Mouse (Mus musculus) lung, embryonic 15.5 days (tissue): Measurements from ENCODE around the gene Krtap12-1. TPM values are rescaled to one million over a fixed set of nuclear protein-coding genes. Genes with fewer than 3 reads are reported as not detected.
"Not testable (repeated sequence)": the region's sequence is repeated elsewhere in the genome, so short reads cannot be mapped to it uniquely, and the experiment has no call there.

Experiments
- ATAC-seq: fragments of 200-750 bp; cut with Nextera tagmentation; 2 replicates; pipeline ENCODE4 v1.8.0; 2017; ENCODE audit warnings: moderate number of reproducible peaks, borderline replicate concordance; ENCODE audit not compliant: low FRiP score, low TSS enrichment; ENCODE audit errors: extremely low read depth
- H3K27ac ChIP-seq: fragments of 300-500 bp; sonication (generic); 2 replicates; pipeline ENCODE4 v1.5.1; 2015; ENCODE audit warnings: moderate library complexity, mild to moderate bottlenecking, inconsistent platforms
- H3K27me3 ChIP-seq: fragments of 300-500 bp; sonication (generic); 2 replicates; pipeline ENCODE4 v1.6.1; 2015; ENCODE audit warnings: inconsistent platforms
- H3K36me3 ChIP-seq: fragments of 300-500 bp; sonication (generic); 2 replicates; pipeline ENCODE4 v1.6.1; 2015; ENCODE audit warnings: inconsistent platforms
- H3K4me1 ChIP-seq: fragments of 300-500 bp; sonication (generic); 2 replicates; pipeline ENCODE4 v1.6.1; 2015; ENCODE audit warnings: inconsistent platforms
- H3K4me2 ChIP-seq: fragments of 300-500 bp; sonication (generic); 2 replicates; pipeline ENCODE4 v1.6.1; 2015; ENCODE audit warnings: inconsistent platforms, mild to moderate bottlenecking, moderate library complexity
- H3K4me3 ChIP-seq: fragments of 300-500 bp; sonication (generic); 2 replicates; pipeline ENCODE4 v1.5.1; 2015; ENCODE audit warnings: mild to moderate bottlenecking, inconsistent platforms
- H3K9ac ChIP-seq: fragments of 300-500 bp; sonication (generic); 2 replicates; pipeline ENCODE4 v1.6.1; 2015; ENCODE audit warnings: inconsistent platforms
- H3K9me3 ChIP-seq: fragments of 300-500 bp; sonication (generic); 2 replicates; pipeline ENCODE4 v1.6.1; 2016; ENCODE audit warnings: inconsistent platforms
- WGBS: fragments of 180-500 bp; shearing (Covaris S2); methylation state at CpG from one replicate; pipeline ENCODE4 v1.1.7; 2015; 5-methylcytosine and 5-hydroxymethylcytosine counted together
- polyA plus RNA-seq: library from polyadenylated mRNA; unstranded; fragments of >200 nt; fragmentation: Nextera tagmentation; extraction: Ambion mirVana; gene quantifications from 2 replicates; pipeline ENCODE4 v1.2.1, GENCODE M21; 2015

Gene Krtap12-1
- polyA plus RNA-seq = not detected in 2 replicates

- WGBS = 86% methylated on average over 1 of the region's 1 CpGs
- H3K4me2 ChIP-seq, H3K27me3 ChIP-seq, H3K4me1 ChIP-seq, ATAC-seq, H3K4me3 ChIP-seq, H3K9me3 ChIP-seq, H3K36me3 ChIP-seq, H3K27ac ChIP-seq, H3K9ac ChIP-seq: not testable (repeated sequence)
Observed at GRCm38 (mm10) chr10:77720299-77720698, at the start of gene Krtap12-1. Gene Krtap12-1, plus strand, starts transcription at chr10:77720599.

GRCm38 (mm10) chr10:77670710-77671109, 49.7 kb upstream of the Krtap12-1 start:
- H3K4me1 ChIP-seq = 0 out of 2 replicates have a peak, but pooled peaks cover 4% of the 10 kb centered on the region
- no peak overlapping the region for H3K27ac ChIP-seq
- no peak overlapping the region for H3K4me2 ChIP-seq
- peaks cover 4% of the 10 kb centered on the region for H3K27me3 ChIP-seq
- no peaks in the 10 kb centered on the region for H3K36me3 ChIP-seq
- H3K4me3 ChIP-seq = no peak overlapping the region
- no peak for ATAC-seq
- 69% methylated on average over 4 of the region's 4 CpGs for WGBS
- no peak overlapping the region for H3K9ac ChIP-seq
- no peaks in the 10 kb centered on the region for H3K9me3 ChIP-seq

- H3K27me3 ChIP-seq = peaks cover 12% of the 10 kb centered on the region
- no peaks in the 10 kb centered on the region for H3K36me3 ChIP-seq
- no peak overlapping the region for H3K9ac ChIP-seq
- ATAC-seq = no peak
- H3K4me1 ChIP-seq = 0 out of 2 replicates have a peak, but pooled peaks cover 4% of the 10 kb centered on the region
- H3K4me3 ChIP-seq = no peak overlapping the region
- no peak overlapping the region for H3K4me2 ChIP-seq
- H3K9me3 ChIP-seq = no peaks in the 10 kb centered on the region
- H3K27ac ChIP-seq = no peak overlapping the region
- 17% methylated on average over 4 of the region's 4 CpGs for WGBS
Observed at GRCm38 (mm10) chr10:77671519-77671918, 48.9 kb upstream of the Krtap12-1 start.

GRCm38 (mm10) chr10:77673765-77674164, 46.6 kb upstream of the Krtap12-1 start:
- Histone ChIP-seq H3K27ac (no peak overlapping the region), H3K4me2 (no peak overlapping the region), H3K4me3 (no peak overlapping the region), H3K9me3 (no peaks in the 10 kb centered on the region), H3K4me1 (peaks cover 7% of the 10 kb centered on the region), H3K36me3 (no peaks in the 10 kb centered on the region), H3K27me3 (peaks cover 34% of the 10 kb centered on the region), H3K9ac (no peak overlapping the region)
- ATAC-seq = no peak
- 57% methylated on average over 13 of the region's 13 CpGs for WGBS

- Histone ChIP-seq H3K4me2 (peak overlapping the region; percentile 54), H3K9me3 (no peaks in the 10 kb centered on the region), H3K27ac (no peak overlapping the region), H3K4me3 (peak overlapping the region; percentile 24), H3K9ac (no peak overlapping the region), H3K27me3 (peaks cover 39% of the 10 kb centered on the region), H3K36me3 (no peaks in the 10 kb centered on the region), H3K4me1 (peaks cover 7% of the 10 kb centered on the region)
- WGBS = under 1% methylated on average over 35 of the region's 35 CpGs
- ATAC-seq = no peak
Observed at GRCm38 (mm10) chr10:77677562-77677961, 42.8 kb upstream of the Krtap12-1 start.

- H3K9ac ChIP-seq = no peak overlapping the region
- 66% methylated on average over 7 of the region's 7 CpGs for WGBS
- no peaks in the 10 kb centered on the region for H3K36me3 ChIP-seq
- no peak overlapping the region for H3K4me2 ChIP-seq
- no peak for ATAC-seq
- H3K27ac ChIP-seq = no peak overlapping the region
- peaks cover 13% of the 10 kb centered on the region for H3K4me1 ChIP-seq
- no peaks in the 10 kb centered on the region for H3K9me3 ChIP-seq
- peaks cover 62% of the 10 kb centered on the region for H3K27me3 ChIP-seq
- no peak overlapping the region for H3K4me3 ChIP-seq
Observed at GRCm38 (mm10) chr10:77682994-77683393, 37.4 kb upstream of the Krtap12-1 start.

GRCm38 (mm10) chr10:77684181-77684580, 36.2 kb upstream of the Krtap12-1 start:
- 33% methylated on average over 8 of the region's 8 CpGs for WGBS
- peaks cover 51% of the 10 kb centered on the region for H3K27me3 ChIP-seq

GRCm38 (mm10) chr10:77685895-77686664, 34.3 kb upstream of the Krtap12-1 start, which contains the start of gene Tspear:
Gene Tspear, plus strand, starts transcription at chr10:77686569.
- Histone ChIP-seq H3K4me3 (no peak within 1 kb of the TSS), H3K4me2 (peak within 1 kb of the TSS; percentile 6; the same call in 1 of the 2 replicates), H3K36me3 (no peaks in the 10 kb centered on the region), H3K9ac (no peak within 1 kb of the TSS), H3K27me3 (peaks cover 50% of the 10 kb centered on the region), H3K27ac (no peak within 1 kb of the TSS), H3K4me1 (peaks cover 13% of the 10 kb centered on the region), H3K9me3 (no peaks in the 10 kb centered on the region)
- 2% methylated on average over 22 of the region's 22 CpGs for WGBS
- ATAC-seq = no peak

More at GRCm38 (mm10) chr10:77684181-77684580, 36.2 kb upstream of the Krtap12-1 start:
- Histone ChIP-seq H3K4me2 (no peak overlapping the region), H3K9ac (no peak overlapping the region), H3K9me3 (no peaks in the 10 kb centered on the region), H3K36me3 (no peaks in the 10 kb centered on the region), H3K4me1 (peaks cover 13% of the 10 kb centered on the region), H3K27ac (no peak overlapping the region), H3K4me3 (no peak overlapping the region)
- no peak for ATAC-seq

GRCm38 (mm10) chr10:77687021-77687420, 33.4 kb upstream of the Krtap12-1 start:
- no peak overlapping the region for H3K27ac ChIP-seq
- ATAC-seq = no peak
- H3K4me1 ChIP-seq = peaks cover 13% of the 10 kb centered on the region
- no peak overlapping the region for H3K4me2 ChIP-seq
- H3K36me3 ChIP-seq = no peaks in the 10 kb centered on the region
- peaks cover 50% of the 10 kb centered on the region for H3K27me3 ChIP-seq
- no peaks in the 10 kb centered on the region for H3K9me3 ChIP-seq
- no peak overlapping the region for H3K9ac ChIP-seq
- no peak overlapping the region for H3K4me3 ChIP-seq
- WGBS = 17% methylated on average over 10 of the region's 10 CpGs

GRCm38 (mm10) chr10:77690356-77690807, 30.0 kb upstream of the Krtap12-1 start, which contains the start of gene Gm19402:
Gene Gm19402, minus strand, starts transcription at chr10:77690757.
- Histone ChIP-seq H3K4me1 (peaks cover 13% of the 10 kb centered on the region), H3K27me3 (peaks cover 26% of the 10 kb centered on the region)
- H3K36me3 ChIP-seq, ATAC-seq, H3K9me3 ChIP-seq, H3K4me2 ChIP-seq, H3K9ac ChIP-seq, H3K4me3 ChIP-seq, H3K27ac ChIP-seq: not testable (repeated sequence)
- WGBS = 71% methylated on average over 3 of the region's 3 CpGs

GRCm38 (mm10) chr10:77697133-77697532, 23.3 kb upstream of the Krtap12-1 start, which contains the start of gene Gm9508:
Gene Gm9508, minus strand, starts transcription at chr10:77697233.
- Histone ChIP-seq H3K4me3 (no peak within 1 kb of the TSS), H3K9ac (no peak within 1 kb of the TSS), H3K27ac (no peak within 1 kb of the TSS), H3K36me3 (no peaks in the 10 kb centered on the region), H3K4me2 (no peak within 1 kb of the TSS), H3K4me1 (no peaks in the 10 kb centered on the region), H3K9me3 (no peaks in the 10 kb centered on the region), H3K27me3 (no peaks in the 10 kb centered on the region)
- WGBS = 27% methylated on average over 4 of the region's 4 CpGs
- no peak for ATAC-seq

GRCm38 (mm10) chr10:77706326-77706725, 14.1 kb upstream of the Krtap12-1 start, which contains the start of gene Gm10272:
Gene Gm10272, plus strand, starts transcription at chr10:77706626.
- Histone ChIP-seq H3K9ac (no peak within 1 kb of the TSS), H3K9me3 (no peaks in the 10 kb centered on the region), H3K36me3 (no peaks in the 10 kb centered on the region), H3K4me1 (no peaks in the 10 kb centered on the region), H3K4me3 (no peak within 1 kb of the TSS), H3K4me2 (no peak within 1 kb of the TSS), H3K27ac (no peak within 1 kb of the TSS), H3K27me3 (no peaks in the 10 kb centered on the region)
- WGBS = 96% methylated on average over 1 of the region's 1 CpGs
- no peak for ATAC-seq
